Mouse (Mus musculus): ENCODE data around the gene Iars2.
"Not testable (repeated sequence)": the region's sequence is repeated elsewhere in the genome, so short reads cannot be mapped to it uniquely, and the experiment has no call there.

Iars2 gene

DNA sequence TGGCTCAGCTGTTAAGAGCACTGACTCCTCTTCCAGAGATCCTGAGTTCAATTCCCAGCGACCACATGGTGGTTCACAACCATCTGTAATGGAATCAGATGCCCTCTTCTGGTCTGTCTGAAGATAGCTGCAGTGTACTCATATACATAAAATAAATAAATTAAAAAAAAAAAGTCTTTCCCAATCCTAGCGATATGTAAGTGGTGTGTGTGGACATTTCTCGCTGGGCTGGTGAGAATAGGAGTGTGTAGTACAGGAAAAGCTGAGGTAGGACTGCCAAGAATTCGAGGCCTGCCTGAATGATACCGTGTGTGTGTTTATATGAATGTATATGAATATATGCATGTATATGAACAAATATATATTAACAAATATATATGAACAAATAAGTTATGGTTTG, 2.2 kb upstream of the Iars2 start:
- DNase-seq, result no peak

DNA sequence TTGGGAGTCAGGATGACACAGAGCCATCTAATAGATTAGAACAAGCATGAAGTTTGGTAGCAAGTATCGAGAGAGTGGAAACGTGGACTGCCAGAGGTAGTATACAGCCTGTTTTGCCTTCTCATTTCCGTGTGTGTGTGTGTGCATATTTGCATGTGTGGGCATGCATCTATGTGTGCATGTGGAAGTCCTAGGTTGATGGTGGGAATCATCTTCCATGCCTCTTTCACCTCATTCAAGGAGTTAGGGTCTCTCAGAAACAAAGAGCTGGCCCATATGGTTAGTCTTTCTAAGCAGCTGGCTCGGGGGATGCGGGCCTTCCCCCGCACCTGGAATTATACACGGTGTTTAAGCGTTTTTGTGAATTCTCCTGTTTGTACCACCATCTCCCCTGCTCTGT, 655 bp upstream of the Iars2 start:
- no peak for DNase-seq

DNA sequence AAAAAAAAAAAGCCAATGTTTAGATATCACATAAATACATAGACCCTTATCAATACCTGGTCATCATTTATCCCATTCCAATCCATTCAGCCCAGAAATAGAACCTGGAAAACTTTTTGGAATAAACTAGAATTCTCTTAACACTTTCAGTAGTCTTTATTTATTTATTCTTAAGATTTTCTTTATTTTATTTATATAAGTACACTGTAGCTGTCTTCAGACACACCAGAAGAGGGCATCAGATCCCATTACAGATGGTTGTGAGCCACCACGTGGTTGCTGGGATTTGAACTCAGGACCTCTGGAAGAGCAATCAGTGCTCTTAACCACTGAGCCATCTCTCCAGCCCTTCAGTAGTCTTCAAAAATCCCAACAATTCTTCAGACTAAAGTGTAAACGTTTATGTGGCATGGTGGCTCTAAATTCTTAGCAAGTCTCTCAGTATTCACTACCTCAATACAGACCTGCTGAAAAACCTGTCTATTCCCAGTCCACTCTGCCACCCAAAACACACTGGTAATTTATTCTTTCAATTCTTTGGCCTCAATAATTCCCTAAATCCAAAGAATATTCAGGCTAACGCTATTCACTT, 1.3 kb downstream of the Iars2 start:
- not testable (repeated sequence) for DNase-seq

DNA sequence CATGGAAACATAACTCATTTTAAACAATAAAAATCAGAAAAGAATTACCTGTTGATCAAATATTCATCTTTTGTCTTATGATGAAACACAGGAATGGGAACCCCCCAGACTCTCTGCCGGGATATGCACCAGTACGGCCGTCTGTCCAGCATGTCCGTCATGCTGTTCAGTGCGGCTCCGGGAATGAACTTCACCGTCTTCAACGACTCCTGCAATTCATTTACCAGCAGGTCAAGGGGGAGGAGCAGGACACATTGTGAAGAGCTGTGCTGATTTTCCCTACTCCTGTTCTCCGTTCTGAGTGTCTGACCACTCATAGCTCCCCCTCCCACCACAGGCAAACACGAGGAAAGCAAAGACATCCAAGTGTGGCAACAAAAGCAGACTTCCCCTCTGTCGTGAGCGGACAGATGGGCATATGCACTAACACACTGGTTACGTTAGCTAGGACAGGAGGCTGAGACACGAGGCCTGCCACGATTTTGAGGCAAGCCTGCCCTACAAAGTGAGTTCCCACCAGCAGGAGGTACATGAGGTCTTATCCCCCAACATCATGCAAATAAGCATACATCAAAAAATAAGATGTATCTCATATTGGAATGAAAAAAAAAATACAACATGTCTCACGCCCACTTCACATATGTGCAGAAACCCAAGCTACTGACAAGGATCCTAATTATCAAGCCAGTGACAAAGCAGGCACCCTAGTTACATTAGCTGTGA, 13.2 kb downstream of the Iars2 start:
- no peak for DNase-seq

DNA sequence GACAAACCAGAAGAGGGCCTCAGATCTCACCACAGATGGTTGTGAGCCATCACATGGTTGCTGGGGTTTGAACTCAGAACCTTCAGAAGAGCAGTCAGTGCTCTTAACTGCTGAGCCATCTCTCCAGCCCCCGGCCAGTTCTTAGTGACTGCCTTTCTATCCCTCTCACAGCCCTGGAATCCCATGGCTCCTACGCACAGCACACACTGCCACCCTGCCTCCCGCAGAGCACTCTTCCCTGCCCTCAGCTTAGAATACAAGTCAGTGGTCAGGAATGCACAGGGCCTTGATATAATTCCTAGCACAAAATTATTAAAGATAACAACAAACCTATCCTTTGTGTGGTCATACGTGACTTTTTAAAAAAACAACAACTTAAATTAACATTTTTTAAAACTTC, 14.7 kb downstream of the Iars2 start:
- no peak for DNase-seq

DNA sequence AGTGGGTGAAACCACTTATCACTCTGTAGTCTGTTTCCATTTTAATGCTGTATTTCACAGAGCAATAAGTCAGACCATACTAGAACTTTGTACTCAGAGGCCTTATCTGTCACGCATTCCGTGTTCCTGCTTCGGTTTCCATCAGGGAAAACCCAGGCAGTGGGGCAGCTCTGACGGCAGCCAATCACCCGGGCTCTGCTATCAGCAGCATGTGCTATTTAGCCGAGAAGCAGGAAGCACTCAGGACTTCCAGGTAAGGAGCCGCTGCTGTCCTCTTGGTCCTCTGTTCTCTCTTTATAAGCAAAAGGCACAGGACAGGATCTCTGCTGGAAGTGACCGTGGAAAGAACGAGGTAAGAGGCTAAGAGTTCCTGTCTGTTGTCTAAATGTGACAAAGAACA, 17.2 kb downstream of the Iars2 start:
- no peak for DNase-seq

DNA sequence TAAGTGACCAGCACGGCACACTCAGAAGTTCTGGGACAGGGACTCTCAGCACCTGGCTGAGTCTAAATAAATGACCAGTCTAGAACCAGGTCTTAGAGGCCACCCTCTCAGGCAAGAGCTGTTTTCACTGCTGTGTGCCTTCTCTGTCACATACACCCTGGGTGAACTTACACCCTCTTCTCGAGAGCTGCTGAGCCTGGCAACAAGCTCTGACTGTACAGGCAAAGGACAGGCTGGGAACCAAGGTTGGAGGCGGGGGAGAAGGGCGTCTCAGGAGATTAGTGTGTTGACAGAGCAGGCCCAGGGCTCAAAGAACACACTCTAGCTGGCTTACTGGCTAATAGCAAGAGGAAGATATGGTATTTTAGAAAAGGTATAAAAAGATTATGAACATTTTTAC, 20.3 kb downstream of the Iars2 start:
- DNase-seq, result no peak

DNA sequence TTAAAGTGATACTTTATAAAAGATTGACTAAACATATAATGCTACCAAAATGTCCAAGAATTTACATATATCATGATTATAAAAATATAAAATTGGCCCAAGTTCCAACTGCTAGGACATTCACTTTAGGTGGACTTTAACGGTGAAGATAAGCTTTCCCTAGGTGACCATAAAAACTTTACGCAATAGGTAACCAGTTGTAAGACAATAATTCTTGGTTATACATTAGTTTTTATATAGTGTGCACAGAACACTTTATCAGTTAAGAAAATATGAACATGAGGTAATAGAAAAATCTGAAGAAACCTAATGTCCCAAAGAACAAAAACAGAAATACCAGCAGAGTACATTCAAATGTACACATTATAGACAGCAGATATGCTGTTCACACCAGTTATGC, 20.9 kb downstream of the Iars2 start:
- no peak for DNase-seq

DNA sequence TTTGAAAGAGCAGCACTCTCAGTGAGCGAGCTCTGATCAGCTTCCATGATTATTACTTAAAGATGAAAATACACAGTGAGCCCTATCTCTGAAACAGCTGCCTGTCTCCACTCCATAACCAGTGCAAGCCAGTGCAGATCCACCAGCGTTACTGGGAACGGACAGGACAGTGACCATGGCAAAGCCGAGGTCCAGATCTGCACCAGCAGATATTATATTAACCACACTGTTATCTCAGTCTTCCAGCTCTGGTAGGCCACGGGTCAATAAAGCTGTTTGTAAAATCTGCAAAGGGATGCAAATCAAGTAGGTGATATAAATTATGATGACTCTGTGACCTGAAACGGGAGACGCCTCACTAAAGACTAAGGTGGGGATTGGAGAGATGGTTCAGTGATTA, 21.6 kb downstream of the Iars2 start:
- no peak for DNase-seq

DNA sequence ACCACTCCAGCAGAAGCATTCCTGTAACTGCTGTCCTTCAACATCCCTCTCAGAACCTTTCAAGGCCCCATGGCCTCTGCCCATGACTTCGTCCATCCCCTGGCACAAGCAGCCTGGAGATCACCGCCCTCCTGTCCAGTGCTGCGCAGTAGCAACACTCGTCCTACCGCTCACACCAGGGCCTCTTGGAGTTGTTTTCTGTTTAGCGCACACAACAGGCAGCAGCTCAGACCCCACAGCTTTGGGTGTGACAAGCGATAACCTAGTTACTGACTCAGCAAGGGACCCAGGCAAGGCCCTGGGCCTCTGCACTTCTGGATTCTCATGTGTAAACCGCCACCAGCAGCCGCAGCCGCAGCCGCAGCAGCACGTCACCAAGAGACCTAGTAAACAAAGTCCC, 22.4 kb downstream of the Iars2 start:
- DNase-seq, result no peak

DNA sequence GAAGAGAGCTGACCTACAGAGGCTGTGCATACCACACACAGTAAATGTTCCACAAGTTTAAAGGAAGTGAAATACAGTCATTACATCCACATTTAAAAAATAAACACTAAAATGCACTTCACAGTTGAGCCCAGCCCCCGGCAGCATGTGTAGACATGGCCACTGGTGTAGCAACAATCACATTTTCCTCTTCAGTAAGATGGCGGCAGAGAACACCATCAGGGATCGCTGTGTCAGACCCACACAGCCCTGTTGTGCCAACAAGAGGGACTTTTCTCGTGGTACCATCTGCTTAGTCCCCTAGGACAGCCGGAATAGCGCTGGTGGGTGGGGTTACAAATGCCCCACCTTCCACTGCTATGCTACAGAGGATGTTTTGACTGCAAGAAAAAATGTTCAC, 26.4 kb downstream of the Iars2 start:
- DNase-seq, result no peak

DNA sequence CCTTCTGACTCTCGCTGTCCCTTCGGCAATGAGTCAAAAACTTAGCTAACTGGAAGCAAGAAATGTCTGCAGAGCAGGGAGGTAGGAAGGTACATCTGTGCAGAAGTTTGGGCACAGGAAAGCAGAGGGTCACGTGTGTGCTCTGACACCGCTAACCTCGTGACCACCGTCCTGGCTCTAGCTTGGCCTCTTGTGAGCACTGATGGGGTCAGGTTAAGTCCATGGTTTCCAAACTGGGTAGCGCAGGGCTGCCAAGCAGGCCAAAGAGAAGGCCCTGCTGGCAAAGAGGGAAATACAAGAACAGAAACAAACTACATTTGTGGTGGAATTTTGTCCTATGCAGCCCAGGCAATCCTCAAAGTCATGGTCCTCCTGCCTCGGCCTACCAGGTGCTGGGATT, 30.7 kb downstream of the Iars2 start:
- DNase-seq, result no peak

DNA sequence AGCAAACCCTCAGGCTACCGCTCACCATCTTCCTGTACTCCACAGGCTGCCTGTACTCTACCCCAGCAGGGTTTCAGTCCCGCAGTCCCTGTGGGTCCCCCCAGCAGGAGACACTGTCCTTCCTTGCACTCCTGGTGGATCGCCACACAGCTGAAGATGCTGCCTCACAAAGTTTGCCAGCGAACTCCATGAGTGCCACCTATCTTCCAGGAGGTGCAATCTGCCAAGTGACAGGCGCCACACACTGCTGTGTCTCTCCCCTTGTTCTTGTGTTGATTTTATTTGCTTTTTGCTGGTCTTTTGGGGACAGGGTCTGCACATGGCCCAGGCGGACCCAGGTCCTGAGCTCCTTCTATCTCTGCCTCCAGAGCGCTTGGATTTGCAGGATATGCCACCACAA, 32.3 kb downstream of the Iars2 start:
- no peak for DNase-seq

DNA sequence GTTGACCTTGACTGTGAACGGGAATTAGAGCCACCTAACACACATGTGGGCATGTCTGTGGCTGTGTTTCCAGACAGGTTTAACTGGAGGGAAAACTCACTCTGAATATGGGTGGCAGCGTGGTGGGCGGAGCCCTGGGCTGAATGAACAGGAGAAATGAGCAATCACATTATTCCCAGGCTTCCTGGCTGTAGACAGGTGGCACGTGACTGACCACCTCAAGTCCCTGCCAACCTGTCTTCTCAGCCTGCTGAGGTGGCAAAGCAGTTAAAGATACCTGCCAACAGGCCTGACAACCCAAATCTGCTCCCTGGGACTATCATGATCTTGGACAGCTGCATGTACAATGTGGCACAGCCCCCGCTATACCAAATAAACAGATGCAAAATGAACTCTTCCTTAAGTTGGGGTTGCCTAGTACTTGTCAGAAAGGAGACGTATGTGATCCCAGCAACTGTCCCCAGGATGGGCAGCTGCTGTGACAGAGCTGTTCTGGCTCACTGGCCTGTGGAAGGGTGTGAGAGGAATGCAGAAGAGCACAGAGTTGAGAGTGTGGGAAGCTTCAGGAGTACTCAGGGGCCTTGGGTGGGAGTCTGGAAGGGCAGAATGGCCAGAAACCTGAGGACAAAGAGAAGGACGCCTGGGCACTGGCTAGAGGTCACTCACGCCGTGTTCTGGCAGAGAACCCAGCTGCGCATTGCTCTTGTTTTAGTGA, 36.4 kb downstream of the Iars2 start:
- no peak for DNase-seq

DNA sequence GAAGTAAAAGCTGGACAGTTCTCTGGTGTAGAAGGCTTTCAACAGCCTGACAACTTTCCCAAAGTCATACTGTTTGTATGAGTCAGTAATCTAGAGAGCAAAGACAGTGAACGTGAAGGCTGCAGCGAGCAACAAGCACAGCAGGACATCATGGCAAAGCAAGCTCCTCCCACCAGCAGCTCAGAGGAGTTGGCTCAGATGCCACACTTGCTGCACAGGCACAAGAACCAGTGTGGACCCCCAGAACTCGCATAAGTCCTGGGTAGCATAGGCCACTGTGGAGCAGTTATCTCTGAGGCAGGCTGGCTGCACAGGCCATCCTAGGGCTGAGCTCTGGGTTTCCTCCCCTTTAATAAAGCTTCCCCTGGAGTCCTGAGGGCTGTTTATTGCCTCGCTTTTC, 37.9 kb downstream of the Iars2 start:
- no peak for DNase-seq

DNA sequence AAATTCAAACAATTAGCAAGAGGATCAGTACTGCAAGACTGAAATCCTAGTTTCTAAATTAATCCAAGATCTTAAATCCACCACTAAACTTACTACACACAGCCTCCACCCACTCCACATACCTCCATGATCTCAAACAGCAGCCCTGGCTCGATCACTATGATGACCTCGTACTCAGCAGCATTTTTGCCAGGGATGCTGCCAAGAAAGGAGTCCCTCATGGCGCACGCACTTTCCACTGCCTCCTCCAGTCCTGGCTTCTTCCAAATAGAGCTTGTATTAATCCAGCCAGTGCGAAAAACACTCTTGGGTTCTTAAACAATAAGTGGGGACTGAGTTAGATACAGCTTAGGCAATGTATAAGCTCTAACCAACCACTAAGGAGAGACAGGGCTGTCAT, 40.0 kb downstream of the Iars2 start:
- no peak for DNase-seq

DNA sequence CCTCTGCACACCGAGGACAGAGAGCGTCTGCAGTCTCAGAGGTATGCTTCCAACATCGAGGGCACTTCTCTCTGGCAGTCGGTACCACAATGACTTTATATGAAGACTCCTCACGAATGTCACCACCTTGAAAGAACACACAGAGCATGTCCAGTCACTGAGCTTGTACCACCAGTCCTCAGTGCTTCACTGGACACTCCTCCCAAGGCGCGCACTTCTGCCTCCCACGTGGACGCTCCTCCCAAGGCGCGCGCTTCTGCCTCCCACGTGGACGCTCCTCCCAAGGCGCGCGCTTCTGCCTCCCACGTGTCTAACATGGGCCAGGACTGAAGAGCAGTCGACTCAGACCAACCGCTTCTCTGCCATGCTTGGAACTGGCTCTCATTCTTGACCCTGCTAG, 42.1 kb downstream of the Iars2 start:
- DNase-seq, result no peak

DNA sequence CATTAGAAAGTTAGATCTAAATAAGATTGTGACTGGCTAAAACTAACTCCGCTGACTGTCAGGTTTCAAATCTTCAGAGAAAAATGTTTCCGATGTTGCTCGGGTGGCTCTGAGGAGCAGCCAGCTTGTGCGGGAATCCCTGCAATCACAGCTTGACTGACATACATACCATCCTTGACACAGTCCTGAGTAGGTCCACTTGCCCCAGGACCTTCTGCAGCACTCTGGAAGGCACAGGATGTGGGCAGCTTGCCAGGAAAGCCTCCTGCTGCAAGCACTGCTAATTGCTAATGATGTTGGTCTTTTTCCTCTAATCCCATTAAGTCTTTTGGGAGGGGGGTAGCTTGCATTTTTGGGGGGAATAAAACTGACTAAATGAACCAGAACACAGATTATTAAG, 44.0 kb downstream of the Iars2 start:
- DNase-seq, result peak; percentile 33

DNA sequence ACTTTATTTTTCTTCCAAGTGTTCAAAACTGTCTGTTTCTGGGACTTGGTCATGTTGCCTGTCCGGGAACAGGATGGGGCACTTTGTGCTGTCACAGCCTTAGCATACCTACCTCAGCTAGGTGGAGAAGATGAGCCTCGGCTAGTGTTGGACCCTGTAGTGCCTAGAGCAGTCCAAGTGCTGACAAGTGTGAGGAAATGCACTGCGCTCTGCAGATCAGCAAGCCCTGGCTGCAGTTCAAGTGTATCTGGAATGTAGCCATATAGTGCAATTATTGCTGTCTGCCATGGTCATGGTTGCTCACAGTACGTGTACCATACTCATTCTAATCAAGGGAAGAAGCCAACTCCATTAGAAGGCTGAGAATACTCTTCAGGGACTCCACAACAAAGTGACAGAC, 44.5 kb downstream of the Iars2 start:
- no peak for DNase-seq

DNA sequence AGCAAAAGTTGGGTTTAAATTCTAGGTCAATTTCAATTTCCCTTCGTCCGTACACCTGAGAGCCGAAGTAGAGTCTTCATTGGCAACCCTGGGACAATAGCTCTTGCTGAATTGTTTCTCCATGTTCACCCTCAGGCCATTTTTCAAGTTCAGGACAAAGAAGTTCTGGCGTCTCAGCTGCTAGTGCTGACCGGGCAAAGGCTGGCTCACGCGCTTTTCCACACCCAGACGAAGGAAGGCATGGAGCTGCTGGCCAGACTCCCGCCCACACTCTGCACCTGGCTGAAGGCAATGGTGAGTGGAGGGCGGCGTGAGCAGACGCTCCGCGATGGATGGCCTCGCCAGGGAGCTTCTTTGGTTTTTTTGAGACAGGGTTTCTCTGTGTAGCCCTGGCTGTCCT, 45.9 kb downstream of the Iars2 start:
- DNase-seq, result no peak

DNA sequence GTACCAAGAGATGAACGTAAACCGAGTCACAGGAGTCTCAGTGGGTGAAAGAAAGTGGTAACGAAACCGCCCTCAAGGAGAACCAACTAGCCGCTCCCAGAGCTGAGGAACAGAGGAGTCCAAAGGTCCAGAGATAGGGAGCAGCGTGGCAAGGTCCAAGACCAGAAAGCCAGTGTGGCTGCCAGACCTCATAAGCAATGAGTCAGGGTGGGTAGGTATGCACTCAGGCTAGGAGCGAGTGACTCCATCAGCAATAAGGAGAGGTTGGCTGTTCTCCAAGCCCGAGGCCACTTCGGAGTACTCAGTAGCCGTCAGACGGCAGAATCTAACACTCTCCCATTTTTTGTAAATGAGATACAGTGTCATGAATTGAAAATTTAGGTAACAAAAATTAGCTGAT, 46.4 kb downstream of the Iars2 start:
- DNase-seq, result no peak

DNA sequence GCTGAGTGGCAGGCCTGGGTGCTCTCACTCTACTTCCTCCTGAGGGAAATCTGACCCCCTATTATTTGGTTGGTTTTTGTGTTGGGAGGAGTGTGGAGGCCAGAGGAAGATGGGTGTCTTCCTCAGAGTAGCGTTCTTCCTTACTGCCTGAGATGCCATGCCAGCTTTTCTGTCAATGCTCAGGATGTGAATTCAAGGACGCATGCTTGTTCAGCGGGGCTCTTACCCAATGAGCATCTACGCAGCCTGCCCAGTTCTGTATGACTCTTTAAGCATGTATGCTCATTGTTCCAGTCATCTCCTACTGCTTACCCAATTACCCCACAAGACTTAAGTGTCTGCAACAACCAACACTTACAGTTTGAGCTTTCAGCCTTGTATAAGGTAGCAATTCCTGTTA, 48.6 kb downstream of the Iars2 start:
- no peak for DNase-seq

DNA sequence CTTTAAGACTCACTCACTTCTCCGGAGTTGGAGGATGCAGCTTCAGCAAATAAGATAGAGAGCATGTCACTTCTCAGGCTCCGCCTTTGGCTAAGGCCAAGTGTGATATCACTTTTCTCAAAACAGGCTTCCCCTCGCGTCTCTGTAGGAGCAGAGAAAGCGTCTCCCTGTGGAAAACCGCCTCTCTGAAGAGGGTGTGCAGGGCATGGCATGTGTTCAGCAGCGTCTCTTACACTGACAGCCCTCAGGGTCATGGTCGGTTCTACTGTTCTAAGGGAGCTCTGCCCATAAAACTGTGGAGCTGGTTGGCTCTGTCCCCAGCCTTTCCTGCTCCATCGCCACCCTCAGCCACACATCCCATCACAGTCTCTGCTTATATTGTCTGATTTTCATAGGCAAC, 49.9 kb downstream of the Iars2 start:
- DNase-seq, result no peak

DNA sequence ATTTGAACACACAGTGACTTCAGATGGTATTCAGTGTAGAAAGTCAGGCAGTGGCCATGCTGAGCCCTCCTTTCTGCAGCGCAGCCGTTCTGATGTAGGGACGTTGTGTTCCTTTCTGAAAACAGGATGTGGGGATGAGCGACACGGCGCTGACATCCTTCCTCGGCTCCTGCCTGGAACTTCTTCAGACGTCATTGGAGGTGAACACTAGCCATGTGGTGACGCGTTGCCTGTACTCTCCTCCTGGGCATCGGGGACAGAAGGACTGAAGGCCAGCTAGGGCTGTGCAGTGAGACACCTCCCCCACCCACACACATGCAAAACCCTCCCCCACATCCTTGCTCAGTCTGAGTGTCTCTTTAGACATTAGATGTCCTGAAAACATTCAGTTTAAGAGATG, 52.2 kb downstream of the Iars2 start:
- no peak for DNase-seq

DNA sequence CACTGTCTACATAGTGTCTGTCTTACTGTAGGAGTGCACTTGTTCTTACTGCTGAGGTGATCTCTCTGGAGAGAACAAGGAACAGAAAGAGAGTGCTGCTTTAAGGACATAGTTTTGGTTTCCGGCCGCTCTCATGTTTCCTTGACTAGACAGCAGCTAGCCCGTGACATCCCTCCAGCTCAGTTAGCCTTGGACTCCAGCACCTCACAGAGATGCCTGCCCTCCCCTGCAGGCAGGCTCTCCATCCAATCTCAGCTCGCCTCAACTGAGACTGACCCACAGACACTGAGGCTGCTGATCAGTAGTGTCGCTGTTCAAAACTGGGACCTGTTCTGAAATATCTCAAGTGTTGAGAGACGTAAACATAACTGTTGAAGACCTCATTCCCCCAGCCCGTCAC, 53.2 kb downstream of the Iars2 start:
- DNase-seq, result no peak
